Mouse (Mus musculus) heart, postnatal 4 days (tissue): ENCODE results near the gene Luc7l. TPM values are rescaled to one million over a fixed set of nuclear protein-coding genes. Genes with fewer than 3 reads are reported as not detected.
"Not testable (repeated sequence)": the region's sequence is repeated elsewhere in the genome, so short reads cannot be mapped to it uniquely, and the experiment has no call there.

Source experiments
- DNase-seq: peaks from one replicate; pipeline ENCODE4 v3.0.0; 2021
- total RNA-seq, 2 experiments: library from RNA; stranded (reverse); gene quantifications; 2 replicates each; pipeline ENCODE4 v1.2.3; 2021

Luc7l gene
- total RNA-seq, 2 experiments from 2014 or later: 34.7 to 36.4 TPM

GRCm38 (mm10) chr17:26255313-26255712, 2.6 kb downstream of the Luc7l start:
- no peak for DNase-seq

- no peak for DNase-seq
Measured at GRCm38 (mm10) chr17:26261826-26262225, 9.1 kb downstream of the Luc7l start.

DNA sequence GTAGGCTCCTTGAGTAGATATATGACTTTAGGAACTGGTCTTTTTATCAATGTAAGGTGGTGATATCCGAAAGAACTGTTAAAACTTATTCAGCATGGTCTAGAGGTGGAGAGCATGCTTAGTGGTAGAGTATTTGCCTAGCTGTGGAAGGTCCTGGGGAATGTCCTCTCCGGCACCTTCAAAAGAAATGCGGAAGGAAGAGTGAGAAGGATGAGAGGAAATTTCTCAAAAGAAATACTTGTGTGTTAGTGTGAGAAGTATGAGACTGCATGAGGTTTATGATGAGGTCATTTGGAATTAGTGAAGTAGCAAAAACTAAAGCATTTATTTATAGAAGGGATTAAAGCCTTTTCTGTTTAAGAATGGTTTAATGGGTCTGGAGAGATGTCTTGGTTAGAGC, 9.7 kb downstream of the Luc7l start:
- DNase-seq: no peak

GRCm38 (mm10) chr17:26268851-26269250, 16.2 kb downstream of the Luc7l start:
- no peak for DNase-seq

DNA sequence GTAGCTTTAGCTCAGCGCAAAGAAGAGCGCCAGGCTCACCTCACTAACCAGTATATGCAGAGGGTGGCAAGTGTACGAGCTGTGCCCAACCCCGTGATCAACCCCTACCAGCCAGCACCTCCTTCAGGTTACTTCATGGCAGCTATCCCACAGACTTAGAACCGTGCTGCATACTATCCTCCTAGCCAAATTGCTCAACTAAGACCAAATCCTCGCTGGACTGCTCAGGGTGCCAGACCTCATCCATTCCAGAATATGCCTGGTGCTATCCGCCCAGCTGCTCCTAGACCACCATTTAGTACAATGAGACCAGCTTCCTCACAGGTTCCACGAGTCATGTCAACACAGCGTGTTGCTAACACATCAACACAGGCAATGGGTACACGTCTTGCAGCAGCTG, 16.9 kb downstream of the Luc7l start:
- not testable (repeated sequence) for DNase-seq

DNA sequence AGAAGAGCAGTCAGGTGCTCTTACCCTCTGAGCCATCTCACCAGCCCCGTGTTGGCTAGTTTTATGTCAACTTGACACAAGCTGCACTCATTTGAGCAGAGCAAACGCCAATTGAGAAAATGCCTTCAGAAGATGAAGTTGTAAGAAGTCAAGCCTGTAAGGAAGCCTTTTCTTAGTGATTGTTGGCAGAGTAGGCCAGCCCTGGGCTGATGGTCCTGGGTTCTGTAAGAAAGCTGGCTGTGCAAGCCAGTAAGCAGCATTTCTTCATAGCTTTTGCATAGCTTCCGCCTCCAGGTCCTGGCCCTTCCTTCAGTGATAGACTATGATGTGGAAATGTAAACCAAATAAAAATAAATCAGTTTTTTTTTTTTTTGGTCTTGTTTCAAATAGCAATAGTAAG, 19.9 kb downstream of the Luc7l start:
- DNase-seq: no peak

- DNase-seq: no peak
Measured at GRCm38 (mm10) chr17:26275933-26276332, 23.2 kb downstream of the Luc7l start.

GRCm38 (mm10) chr17:26276711-26277110, 24.0 kb downstream of the Luc7l start:
- DNase-seq: peak; percentile 47

DNA sequence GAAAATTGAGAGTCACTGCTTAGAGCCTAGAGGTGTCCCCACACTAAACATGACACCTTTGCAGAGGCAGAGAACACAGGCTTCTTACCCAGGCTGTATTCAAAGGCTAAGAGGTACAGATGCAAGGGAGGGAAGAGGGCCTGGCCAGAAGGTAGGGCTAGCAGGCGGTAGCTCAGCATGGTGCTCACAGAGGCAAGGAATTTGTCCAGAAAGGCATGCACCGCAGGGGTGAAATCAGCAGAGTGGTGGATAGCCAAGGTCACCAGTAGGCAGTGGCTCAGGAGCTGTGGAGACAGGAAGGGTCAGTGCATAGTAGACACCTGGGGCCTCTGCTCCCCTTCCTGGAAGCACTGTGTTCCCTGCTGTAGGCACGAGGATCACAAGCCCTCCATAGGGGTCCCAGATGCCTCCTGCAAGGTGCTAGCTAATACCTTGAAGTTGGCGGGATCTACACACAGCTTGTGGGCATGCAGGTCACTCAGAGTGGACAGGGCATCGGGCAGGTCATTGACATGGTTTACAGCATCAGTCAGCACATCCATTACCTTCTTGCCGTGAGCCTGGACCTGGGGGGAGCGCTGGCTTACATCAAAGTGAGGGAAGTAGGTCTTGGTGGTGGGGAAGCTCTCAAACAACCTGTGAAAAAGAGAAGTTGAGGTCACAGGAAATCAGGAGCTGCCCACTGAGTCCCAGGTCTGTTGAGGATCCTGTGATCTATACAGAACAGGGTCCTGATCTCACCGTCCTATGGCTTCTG, 33.7 kb downstream of the Luc7l start:
- no peak for DNase-seq

DNA sequence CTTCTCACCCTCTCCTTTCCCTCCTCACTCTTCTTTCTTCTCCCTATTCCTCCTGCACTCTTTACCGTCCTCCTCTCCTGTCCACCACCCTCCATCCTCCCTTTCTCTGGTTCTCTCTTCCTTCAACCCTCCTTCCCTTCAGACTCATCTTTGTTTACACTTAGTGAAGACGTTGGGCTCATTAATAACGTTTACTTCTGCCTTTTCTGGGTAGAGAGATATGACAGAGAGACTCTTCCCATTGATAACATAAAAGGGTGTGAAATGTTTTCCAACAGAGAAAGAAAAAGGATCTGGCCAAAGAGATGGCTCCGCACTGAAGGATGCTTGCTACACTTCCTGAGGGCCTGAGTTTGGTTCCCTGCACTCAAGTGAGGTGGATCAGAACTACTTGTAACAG, 36.8 kb downstream of the Luc7l start:
- no peak for DNase-seq

GRCm38 (mm10) chr17:26298318-26298717, 45.6 kb downstream of the Luc7l start:
- not testable (repeated sequence) for DNase-seq

GRCm38 (mm10) chr17:26314291-26314690, 61.6 kb downstream of the Luc7l start:
- peak; percentile 90 for DNase-seq

GRCm38 (mm10) chr17:26315474-26315873, 62.8 kb downstream of the Luc7l start:
- no peak for DNase-seq

- no peak for DNase-seq
Measured at GRCm38 (mm10) chr17:26318441-26318840, 65.7 kb downstream of the Luc7l start.

Other genes starting within 250 kb of the Luc7l start
- 10 to 100 TPM; 21.0 to 22.9 TPM for gene Rab11fip3, start 183.3 kb upstream of the Luc7l start, total RNA-seq
- 10 to 100 TPM; 14.6 to 17.0 TPM for gene Decr2, start 162.6 kb upstream of the Luc7l start, total RNA-seq
- 10 to 100 TPM; 10.3 to 10.8 TPM for gene Nme4, start 157.3 kb upstream of the Luc7l start, total RNA-seq
- 1 to 10 TPM; 1.4 to 1.7 TPM for gene Tmem8, start 139.6 kb upstream of the Luc7l start, total RNA-seq
- 10 to 100 TPM; 92.7 to 94.3 TPM for gene Mrpl28, start 129.4 kb upstream of the Luc7l start, total RNA-seq
- 10 to 100 TPM; 28.3 to 28.4 TPM for gene Axin1, start 114.2 kb upstream of the Luc7l start, total RNA-seq
- gene Pdia2, start 53.8 kb upstream of the Luc7l start, total RNA-seq: not detected
- 1 to 10 TPM; 2.0 to 2.1 TPM for gene Rgs11, start 49.9 kb upstream of the Luc7l start, total RNA-seq
- 1 to 10 TPM; 1.6 to 2.0 TPM for gene Arhgdig, start 45.1 kb upstream of the Luc7l start, total RNA-seq
- gene Fam234a, start 8.7 kb upstream of the Luc7l start, total RNA-seq: 10 to 100 TPM; 71.2 to 73.2 TPM
- 10 to 100 TPM; 81.4 to 87.9 TPM for gene Neurl1b, start 161.9 kb downstream of the Luc7l start, total RNA-seq